In genomic region chr11:20857921-20858320, GRCm38 (mm10) we compare ENCODE assay signal across 15 mouse cellular contexts. TPM values are rescaled to one million over a fixed set of nuclear protein-coding genes. Genes with fewer than 3 reads are reported as not detected.
DNase-seq lines count a peak whose midpoint lies in the region; ATAC-seq and TF ChIP-seq lines count a peak whose summit lies in the region.
"Had no signal": no experiment of that assay in that cellular context is flagged by ENCODE, and none has a peak within 500 bp of the region (broad histone marks: within the 10 kb centered on the region; RNA-seq: fewer than 3 reads in every experiment).

No protein-coding gene starts in this region.

- H3K9ac ChIP-seq in hindbrain, embryonic 14.5 days: no peak overlapping the region
- H3K9ac ChIP-seq in hindbrain, embryonic 11.5 days (ENCODE audit: low read depth, low read length): no peak overlapping the region
- H3K9ac ChIP-seq in lung, postnatal 0 days (replicated peaks; ENCODE audit: low read depth): no peak overlapping the region
- no peak overlapping the region for H3K9ac ChIP-seq in limb, embryonic 13.5 days
- H3K9ac ChIP-seq in stomach, embryonic 16.5 days (ENCODE audit: low read length): no peak overlapping the region
- H3K9ac ChIP-seq: heart, embryonic 13.5 days; intestine, embryonic 15.5 days; liver, embryonic 15.5 days had no signal

- no peak for TF ChIP-seq CTCF in lung, postnatal 0 days (IDR thresholded peaks at IDR 0.05)

- H3K36me3 ChIP-seq in hindbrain, embryonic 14.5 days (replicated peaks; ENCODE audit: control insufficient read depth, insufficient read depth): no peaks in the 10 kb centered on the region
- H3K36me3 ChIP-seq in hindbrain, embryonic 11.5 days (ENCODE audit: control insufficient read depth, insufficient read depth, low read length): no peaks in the 10 kb centered on the region
- H3K36me3 ChIP-seq in lung, postnatal 0 days (ENCODE audit: insufficient read depth, low read length): no peaks in the 10 kb centered on the region
- H3K36me3 ChIP-seq in limb, embryonic 13.5 days: no peaks in the 10 kb centered on the region
- no peaks in the 10 kb centered on the region for H3K36me3 ChIP-seq in stomach, embryonic 16.5 days (ENCODE audit: control insufficient read depth, insufficient read depth, low read length)
- H3K36me3 ChIP-seq: heart, embryonic 13.5 days; intestine, embryonic 15.5 days; liver, embryonic 15.5 days had no signal

- WGBS in hindbrain, embryonic 14.5 days: 83% methylated on average over 4 of the region's 4 CpGs
- WGBS in hindbrain, embryonic 11.5 days: 80% methylated on average over 4 of the region's 4 CpGs
- WGBS in lung, postnatal 0 days: 94% methylated on average over 4 of the region's 4 CpGs
- 85% methylated on average over 4 of the region's 4 CpGs for WGBS in limb, embryonic 13.5 days
- WGBS in stomach, embryonic 16.5 days: 92% methylated on average over 4 of the region's 4 CpGs

- H3K27ac ChIP-seq in hindbrain, embryonic 14.5 days: 0 out of 2 replicates have a peak overlapping the region, but pooled peaks have one; percentile 47
- no peak overlapping the region for H3K27ac ChIP-seq in hindbrain, embryonic 11.5 days (ENCODE audit: low read depth, low read length)
- peak overlapping the region; percentile 97 for H3K27ac ChIP-seq in lung, postnatal 0 days (ENCODE audit: low read length)
- peak overlapping the region; percentile 81; the same call in 1 of the 2 replicates for H3K27ac ChIP-seq in limb, embryonic 13.5 days
- H3K27ac ChIP-seq in stomach, embryonic 16.5 days (ENCODE audit: low read length): peak overlapping the region; percentile 95
- H3K27ac ChIP-seq: liver, embryonic 15.5 days had no signal

- H3K9me3 ChIP-seq in hindbrain, embryonic 14.5 days (ENCODE audit: control insufficient read depth, low read length): no peaks in the 10 kb centered on the region
- no peaks in the 10 kb centered on the region for H3K9me3 ChIP-seq in hindbrain, embryonic 11.5 days (ENCODE audit: control insufficient read depth, low read length)
- no peaks in the 10 kb centered on the region for H3K9me3 ChIP-seq in lung, postnatal 0 days (ENCODE audit: low read length)
- no peaks in the 10 kb centered on the region for H3K9me3 ChIP-seq in limb, embryonic 13.5 days
- H3K9me3 ChIP-seq in stomach, embryonic 16.5 days (replicated peaks; ENCODE audit: control insufficient read depth, low read length): no peaks in the 10 kb centered on the region
- H3K9me3 ChIP-seq: heart, embryonic 13.5 days; intestine, embryonic 15.5 days; liver, embryonic 15.5 days had no signal

- no peak overlapping the region for H3K4me3 ChIP-seq in hindbrain, embryonic 14.5 days (replicated peaks; ENCODE audit: low read length)
- H3K4me3 ChIP-seq in hindbrain, embryonic 11.5 days (ENCODE audit: low read depth, low read length): no peak overlapping the region
- no peak overlapping the region for H3K4me3 ChIP-seq in lung, postnatal 0 days (ENCODE audit: low read depth, low read length)
- H3K4me3 ChIP-seq in limb, embryonic 13.5 days: no peak overlapping the region
- no peak overlapping the region for H3K4me3 ChIP-seq in stomach, embryonic 16.5 days (replicated peaks; ENCODE audit: low read length)
- H3K4me3 ChIP-seq: erythroblast, embryonic 14.5 days; heart, embryonic 13.5 days; intestine, embryonic 15.5 days; liver, embryonic 15.5 days; myocyte had no signal

- H3K4me1 ChIP-seq in hindbrain, embryonic 14.5 days (replicated peaks; ENCODE audit: control insufficient read depth, insufficient read depth, low read length): 0 out of 2 replicates have a peak, but pooled peaks cover 4% of the 10 kb centered on the region
- H3K4me1 ChIP-seq in hindbrain, embryonic 11.5 days (replicated peaks; ENCODE audit: control insufficient read depth, insufficient read depth, low read length): no peaks in the 10 kb centered on the region; the same call in 1 of the 2 replicates
- H3K4me1 ChIP-seq in lung, postnatal 0 days (ENCODE audit: insufficient read depth, low read depth, low read length): peaks cover 12% of the 10 kb centered on the region; the same call in 1 of the 2 replicates
- peaks cover 48% of the 10 kb centered on the region for H3K4me1 ChIP-seq in limb, embryonic 13.5 days
- peaks cover 16% of the 10 kb centered on the region for H3K4me1 ChIP-seq in stomach, embryonic 16.5 days (ENCODE audit: control insufficient read depth, insufficient read depth, low read length)
- H3K4me1 ChIP-seq: liver, embryonic 15.5 days had no signal

- ATAC-seq in hindbrain, embryonic 14.5 days (ENCODE audit: low FRiP score): no peak
- ATAC-seq in hindbrain, embryonic 11.5 days (ENCODE audit: low FRiP score): no peak
- no peak for ATAC-seq in lung, postnatal 0 days
- ATAC-seq in limb, embryonic 13.5 days (ENCODE audit: low FRiP score, low read depth): no peak
- ATAC-seq in stomach, embryonic 16.5 days (ENCODE audit: insufficient read depth, low FRiP score): no peak

- DNase-seq in hindbrain, embryonic 14.5 days (ENCODE audit: low spot score): no peak
- DNase-seq in hindbrain, embryonic 11.5 days (ENCODE audit: low spot score): no peak
- no peak for DNase-seq in lung, postnatal 0 days (ENCODE audit: low spot score)
- DNase-seq in lung, postnatal 14 days: no peak
- no peak for DNase-seq in left cerebral cortex, postnatal 25 days (ENCODE audit: low spot score in 2 of 2)
- DNase-seq: cerebellum, postnatal 14 days; spleen, adult 18-20 months had no signal

- no peaks in the 10 kb centered on the region for H3K27me3 ChIP-seq in hindbrain, embryonic 14.5 days (ENCODE audit: control insufficient read depth, insufficient read depth, low read length)
- H3K27me3 ChIP-seq in hindbrain, embryonic 11.5 days (ENCODE audit: control insufficient read depth, insufficient read depth, low read length): no peaks in the 10 kb centered on the region; the same call in 1 of the 2 replicates
- H3K27me3 ChIP-seq in lung, postnatal 0 days (replicated peaks; ENCODE audit: insufficient read depth, low read length): no peaks in the 10 kb centered on the region
- no peaks in the 10 kb centered on the region for H3K27me3 ChIP-seq in limb, embryonic 13.5 days
- H3K27me3 ChIP-seq in stomach, embryonic 16.5 days (ENCODE audit: control insufficient read depth, insufficient read depth, low read length): no peaks in the 10 kb centered on the region
- H3K27me3 ChIP-seq: CH12.LX; heart, embryonic 13.5 days; intestine, embryonic 15.5 days; liver, embryonic 15.5 days had no signal

- no peak overlapping the region for H3K4me2 ChIP-seq in hindbrain, embryonic 14.5 days (replicated peaks)
- no peak overlapping the region for H3K4me2 ChIP-seq in hindbrain, embryonic 11.5 days (replicated peaks; ENCODE audit: low read depth, low read length)
- no peak overlapping the region for H3K4me2 ChIP-seq in lung, postnatal 0 days (replicated peaks; ENCODE audit: low read depth, low read length)
- H3K4me2 ChIP-seq in limb, embryonic 13.5 days (replicated peaks): no peak overlapping the region
- no peak overlapping the region for H3K4me2 ChIP-seq in stomach, embryonic 16.5 days (ENCODE audit: low read depth, low read length)
- H3K4me2 ChIP-seq: heart, embryonic 13.5 days; intestine, embryonic 15.5 days; liver, embryonic 15.5 days had no signal

- no peak for TF ChIP-seq EP300 in lung, postnatal 0 days (IDR thresholded peaks at IDR 0.05)

- intact Hi-C loops in left cerebral cortex, postnatal 25 days (cut with DNase I): loop anchor here (1.0 kb wide), 1 partner anchor 27 kb away; the partner anchor contains the start of gene Lgalsl

RNA-seq across cellular contexts. Expression of gene Lgalsl, which starts 27.1 kb away (rescaled TPM):
- polyA plus RNA-seq in hindbrain, embryonic 14.5 days (2014; fragmentation: Nextera tagmentation; extraction: Ambion mirVana): 62.6 and 88.1 TPM in 2 replicates
- polyA plus RNA-seq in hindbrain, embryonic 11.5 days (2014; fragmentation: Nextera tagmentation; extraction: Ambion mirVana): 19.7 and 28.4 TPM in 2 replicates
- 39.6 and 40.1 TPM in 2 replicates for polyA plus RNA-seq in lung, postnatal 0 days (2015; fragmentation: Nextera tagmentation; extraction: Ambion mirVana)
- 36.5 and 37.4 TPM in 2 replicates for polyA plus RNA-seq in limb, embryonic 13.5 days (2015; fragmentation: Nextera tagmentation; extraction: Ambion mirVana)
- 29.9 and 33.6 TPM in 2 replicates for polyA plus RNA-seq in stomach, embryonic 16.5 days (2015; fragmentation: Nextera tagmentation; extraction: Ambion mirVana)
- 10 to 100 TPM; 86.2 to 93.4 TPM for total RNA-seq in left cerebral cortex, postnatal 25 days (2021)
